Comparison of ENCODE assay signal across 18 mouse cellular contexts in genomic region chr17:5537095-5537575, GRCm38 (mm10). TPM values are rescaled to one million over a fixed set of nuclear protein-coding genes. Genes with fewer than 3 reads are reported as not detected.
A peak's percentile ranks its signal among the peaks of the same experiment; 100 is the strongest.
DNase-seq lines count a peak whose midpoint lies in the region; ATAC-seq and TF ChIP-seq lines count a peak whose summit lies in the region.
"Had no signal": no experiment of that assay in that cellular context is flagged by ENCODE, and none has a peak within 500 bp of the region (broad histone marks: within the 10 kb centered on the region; RNA-seq: fewer than 3 reads in every experiment).

No protein-coding gene starts in this region.

- no peaks in the 10 kb centered on the region for H3K36me3 ChIP-seq in midbrain, embryonic 14.5 days (ENCODE audit: control insufficient read depth, insufficient read depth, low read length)
- no peaks in the 10 kb centered on the region for H3K36me3 ChIP-seq in midbrain, embryonic 11.5 days (ENCODE audit: control insufficient read depth, insufficient read depth, low read length)
- H3K36me3 ChIP-seq in forebrain, postnatal 0 days (ENCODE audit: insufficient read depth) = no peaks in the 10 kb centered on the region
- H3K36me3 ChIP-seq in intestine, embryonic 15.5 days = no peaks in the 10 kb centered on the region
- H3K36me3 ChIP-seq: embryonic facial prominence, embryonic 15.5 days; heart, embryonic 10.5 days had no signal

- H3K4me1 ChIP-seq in midbrain, embryonic 14.5 days (ENCODE audit: control insufficient read depth, insufficient read depth, low read length) = no peaks in the 10 kb centered on the region
- H3K4me1 ChIP-seq in midbrain, embryonic 11.5 days (ENCODE audit: control insufficient read depth, insufficient read depth, low read length) = no peaks in the 10 kb centered on the region
- H3K4me1 ChIP-seq in forebrain, postnatal 0 days (ENCODE audit: insufficient read depth) = 0 out of 2 replicates have a peak, but pooled peaks cover 7% of the 10 kb centered on the region
- H3K4me1 ChIP-seq in olfactory bulb, adult 2 months (ENCODE audit: control insufficient read depth, insufficient read depth, low read length) = peaks cover 21% of the 10 kb centered on the region; the same call in 1 of the 2 replicates
- no peaks in the 10 kb centered on the region; the same call in 1 of the 2 replicates for H3K4me1 ChIP-seq in intestine, embryonic 15.5 days (replicated peaks)
- H3K4me1 ChIP-seq: embryonic facial prominence, embryonic 15.5 days; heart, embryonic 10.5 days had no signal

- H3K9me3 ChIP-seq in midbrain, embryonic 14.5 days (ENCODE audit: control insufficient read depth, low read length) = no peaks in the 10 kb centered on the region
- no peaks in the 10 kb centered on the region for H3K9me3 ChIP-seq in midbrain, embryonic 11.5 days (ENCODE audit: control insufficient read depth, low read length)
- H3K9me3 ChIP-seq in forebrain, postnatal 0 days (ENCODE audit: low read length) = no peaks in the 10 kb centered on the region
- no peaks in the 10 kb centered on the region for H3K9me3 ChIP-seq in intestine, embryonic 15.5 days
- H3K9me3 ChIP-seq: embryonic facial prominence, embryonic 15.5 days; G1E; heart, embryonic 10.5 days had no signal

- 62% methylated on average over 11 of the region's 11 CpGs for WGBS in midbrain, embryonic 14.5 days
- WGBS in midbrain, embryonic 11.5 days = 79% methylated on average over 11 of the region's 11 CpGs
- 42% methylated on average over 11 of the region's 11 CpGs for WGBS in forebrain, postnatal 0 days
- WGBS in olfactory bulb, adult 2 months = 34% methylated on average over 11 of the region's 11 CpGs
- 67% methylated on average over 11 of the region's 11 CpGs for WGBS in intestine, embryonic 15.5 days

- no peaks in the 10 kb centered on the region for H3K27me3 ChIP-seq in midbrain, embryonic 14.5 days (ENCODE audit: control insufficient read depth, insufficient read depth, low read length)
- H3K27me3 ChIP-seq in midbrain, embryonic 11.5 days (ENCODE audit: control insufficient read depth, insufficient read depth, low read length) = no peaks in the 10 kb centered on the region
- H3K27me3 ChIP-seq in forebrain, postnatal 0 days (ENCODE audit: insufficient read depth, low read length) = no peaks in the 10 kb centered on the region
- H3K27me3 ChIP-seq in intestine, embryonic 15.5 days (replicated peaks) = no peaks in the 10 kb centered on the region
- H3K27me3 ChIP-seq: embryonic facial prominence, embryonic 15.5 days had no signal

- no peak for TF ChIP-seq CTCF in forebrain, postnatal 0 days (IDR thresholded peaks at IDR 0.05; ENCODE audit: low read depth)
- TF ChIP-seq CTCF in olfactory bulb, adult 2 months (IDR thresholded peaks at IDR 0.05; ENCODE audit: insufficient read depth, low read depth, low read length) = no peak

- no peak overlapping the region for H3K9ac ChIP-seq in midbrain, embryonic 14.5 days (replicated peaks; ENCODE audit: low read length)
- H3K9ac ChIP-seq in midbrain, embryonic 11.5 days (ENCODE audit: low read length) = no peak overlapping the region
- H3K9ac ChIP-seq in forebrain, postnatal 0 days = peak overlapping the region; percentile 31; the same call in 1 of the 2 replicates
- no peak overlapping the region for H3K9ac ChIP-seq in intestine, embryonic 15.5 days
- H3K9ac ChIP-seq: embryonic facial prominence, embryonic 15.5 days; liver, embryonic 14.5 days had no signal

- peak; percentile 31 for DNase-seq in cerebellum, adult 9-11 months
- no peak for DNase-seq in cerebellum, adult 11-12 months
- peak; percentile 18 for DNase-seq in midbrain, embryonic 14.5 days
- no peak for DNase-seq in midbrain, embryonic 11.5 days (ENCODE audit: low spot score, missing footprints)
- DNase-seq in forebrain, postnatal 0 days = peak; percentile 75
- no peak for DNase-seq in kidney, postnatal 25 days
- DNase-seq: B cell, adult 2 months; cerebellum, adult 2 months; gastrocnemius, adult 2 months; kidney, postnatal 4 days; lung, postnatal 4 days had no signal

- H3K4me3 ChIP-seq in midbrain, embryonic 14.5 days (replicated peaks; ENCODE audit: low read depth, low read length) = no peak overlapping the region
- no peak overlapping the region for H3K4me3 ChIP-seq in midbrain, embryonic 11.5 days (ENCODE audit: low read depth, low read length)
- no peak overlapping the region for H3K4me3 ChIP-seq in forebrain, postnatal 0 days (ENCODE audit: low read depth, low read length)
- no peak overlapping the region for H3K4me3 ChIP-seq in olfactory bulb, adult 2 months (ENCODE audit: insufficient read depth, low read depth, low read length)
- H3K4me3 ChIP-seq in intestine, embryonic 15.5 days (replicated peaks) = no peak overlapping the region
- H3K4me3 ChIP-seq: embryonic facial prominence, embryonic 15.5 days; gastrocnemius, adult 2 months; heart, embryonic 10.5 days; myocyte had no signal

- no peak overlapping the region for H3K4me2 ChIP-seq in midbrain, embryonic 14.5 days (ENCODE audit: low read length)
- no peak overlapping the region for H3K4me2 ChIP-seq in midbrain, embryonic 11.5 days
- 0 out of 2 replicates have a peak overlapping the region, but pooled peaks have one; percentile 4 for H3K4me2 ChIP-seq in forebrain, postnatal 0 days (ENCODE audit: low read depth)
- H3K4me2 ChIP-seq in intestine, embryonic 15.5 days (replicated peaks) = no peak overlapping the region
- H3K4me2 ChIP-seq: embryonic facial prominence, embryonic 15.5 days had no signal

- ATAC-seq in midbrain, embryonic 14.5 days (ENCODE audit: low FRiP score, low TSS enrichment) = no peak
- no peak for ATAC-seq in midbrain, embryonic 11.5 days (ENCODE audit: low FRiP score)
- ATAC-seq in forebrain, postnatal 0 days = peak; percentile 89
- ATAC-seq in intestine, embryonic 15.5 days = no peak

- H3K27ac ChIP-seq in midbrain, embryonic 14.5 days (replicated peaks; ENCODE audit: low read depth, low read length) = 0 out of 2 replicates have a peak overlapping the region, but pooled peaks have one; percentile 38
- no peak overlapping the region for H3K27ac ChIP-seq in midbrain, embryonic 11.5 days (ENCODE audit: low read depth, low read length)
- H3K27ac ChIP-seq in forebrain, postnatal 0 days (ENCODE audit: low read depth, low read length) = peak overlapping the region; percentile 72
- H3K27ac ChIP-seq in olfactory bulb, adult 2 months (ENCODE audit: insufficient read depth, low read depth, low read length) = peak overlapping the region; percentile 22; the same call in 1 of the 2 replicates
- no peak overlapping the region for H3K27ac ChIP-seq in intestine, embryonic 15.5 days
- H3K27ac ChIP-seq: embryonic facial prominence, embryonic 15.5 days; gastrocnemius, adult 2 months; heart, embryonic 10.5 days; liver, embryonic 14.5 days had no signal

- TF ChIP-seq POLR2A in olfactory bulb, adult 2 months (IDR thresholded peaks at IDR 0.05; ENCODE audit: insufficient read depth, low read depth, low read length) = no peak

RNA-seq across cellular contexts. Expression of gene Zdhhc14, which starts 44.8 kb away (rescaled TPM):
- 9.2 and 10.7 TPM in 2 replicates for polyA plus RNA-seq in midbrain, embryonic 14.5 days (2014; fragmentation: Nextera tagmentation; extraction: Ambion mirVana)
- 2.0 TPM in 2 replicates for polyA plus RNA-seq in midbrain, embryonic 11.5 days (2014; fragmentation: Nextera tagmentation; extraction: Ambion mirVana)
- 16.3 and 16.7 TPM in 2 replicates for total RNA-seq in forebrain, postnatal 0 days (2014; rRNA removed)
- 6.7 and 9.9 TPM in 2 replicates for polyA plus RNA-seq in forebrain, postnatal 0 days (2015; fragmentation: Nextera tagmentation; extraction: Ambion mirVana)
- polyA plus RNA-seq in olfactory bulb, adult 2 months (2012; ENCODE audit: insufficient read depth, insufficient read length, low replicate concordance, missing spikeins) = not detected in 2 replicates
- polyA plus RNA-seq in intestine, embryonic 15.5 days (2015; fragmentation: Nextera tagmentation; extraction: Ambion mirVana) = 2.3 and 2.5 TPM in 2 replicates

Comparison
In these comparisons a context has a peak if more than half of its experiments do, and no peak if none do; other contexts are left out.
1. DNase-seq: peak in cerebellum, adult 9-11 months (single experiment), midbrain, embryonic 14.5 days (single experiment) and forebrain, postnatal 0 days (single experiment); none in cerebellum, adult 11-12 months (single experiment), midbrain, embryonic 11.5 days (single experiment) and kidney, postnatal 25 days (0 of 2).
2. H3K27ac ChIP-seq: peak in midbrain, embryonic 14.5 days (single experiment), forebrain, postnatal 0 days (single experiment) and olfactory bulb, adult 2 months (single experiment); none in midbrain, embryonic 11.5 days (single experiment) and intestine, embryonic 15.5 days (single experiment).